Mouse (Mus musculus) brain, embryonic 14.5 days (tissue): ENCODE data around the gene Vangl2.

Experiments
- CTCF ChIP-seq: fragments of 200-500 bp; IDR thresholded peaks from 2 replicates; pipeline ENCODE4 v1.5.1; 2012; ENCODE audit warnings: inconsistent platforms, mild to moderate bottlenecking, moderate library complexity, borderline replicate concordance; ENCODE audit not compliant: insufficient read depth, insufficient read length; ENCODE audit errors: extremely low read depth
- POLR2A ChIP-seq: fragments of 200-500 bp; IDR thresholded peaks from 2 replicates; pipeline ENCODE4 v1.6.1; 2012; ENCODE audit warnings: mild to moderate bottlenecking, inconsistent platforms, borderline replicate concordance; ENCODE audit not compliant: poor library complexity, insufficient read depth, insufficient read length, severe bottlenecking; ENCODE audit errors: extremely low read depth

DNA sequence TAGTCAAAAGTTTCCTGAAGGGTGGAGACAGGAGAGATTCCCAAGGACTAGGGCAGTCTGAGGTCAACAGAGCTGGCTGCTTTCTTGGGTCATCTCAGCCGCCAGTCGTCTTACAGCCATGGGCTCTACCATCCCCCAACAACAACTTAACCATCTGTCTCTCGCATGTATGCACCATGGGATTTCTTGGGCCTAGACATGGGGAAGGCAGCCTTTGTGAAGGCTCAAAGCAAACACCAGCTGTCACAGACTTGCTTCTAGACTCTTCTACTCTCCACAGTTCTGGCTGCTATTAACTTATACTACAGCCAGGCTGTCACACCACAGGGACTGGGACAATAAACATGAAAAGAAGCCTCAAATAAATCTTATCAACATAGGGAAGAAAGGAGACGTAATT lies 43.3 kb upstream of the Vangl2 start:
- TF ChIP-seq POLR2A (no peak), CTCF (no peak)
